Mouse (Mus musculus) cortical plate, adult 2 months (tissue): ENCODE results near the gene Nlrc3.
"Not testable (repeated sequence)": the region's sequence is repeated elsewhere in the genome, so short reads cannot be mapped to it uniquely, and the experiment has no call there.

Experiments used
- CTCF ChIP-seq: fragments of 200-500 bp; IDR thresholded peaks from 2 replicates; pipeline ENCODE4 v1.5.1; 2011; ENCODE audit warnings: mild to moderate bottlenecking, control low read depth, low read length; ENCODE audit not compliant: insufficient read depth; ENCODE audit errors: extremely low read depth
- POLR2A ChIP-seq: fragments of 200-500 bp; IDR thresholded peaks from 2 replicates; pipeline ENCODE4 v1.6.1; 2011; ENCODE audit warnings: mild to moderate bottlenecking, low read length, control low read depth; ENCODE audit not compliant: insufficient read depth; ENCODE audit errors: extremely low read depth

DNA sequence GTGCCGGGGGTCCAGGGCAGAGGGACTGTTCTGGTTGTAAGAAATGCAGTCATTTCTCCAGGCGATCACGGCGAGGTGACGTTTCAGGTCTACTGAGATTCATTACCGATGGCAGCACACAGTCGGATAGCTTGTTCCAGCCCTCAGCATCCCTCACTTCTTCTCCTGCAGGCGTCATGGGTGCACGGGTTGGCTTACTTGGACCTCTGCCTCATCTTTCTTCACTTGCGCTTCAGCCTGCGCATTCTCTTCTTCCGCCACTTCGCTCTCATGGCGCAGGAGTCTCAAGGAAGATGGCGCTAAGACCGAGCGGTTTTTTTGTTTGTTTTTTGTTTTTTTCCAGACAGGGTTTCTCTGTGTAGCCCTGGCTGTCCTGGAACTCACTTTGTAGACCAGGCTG is 40.4 kb upstream of the Nlrc3 start:
- TF ChIP-seq CTCF, POLR2A: not testable (repeated sequence)
